Mouse (Mus musculus): ENCODE measurements around the gene Hist1h4i. TPM values are rescaled to one million over a fixed set of nuclear protein-coding genes. Genes with fewer than 3 reads are reported as not detected.

Hist1h4i gene
- polyA plus RNA-seq, 1 experiment from 2014 or later = 5.8 TPM

DNA sequence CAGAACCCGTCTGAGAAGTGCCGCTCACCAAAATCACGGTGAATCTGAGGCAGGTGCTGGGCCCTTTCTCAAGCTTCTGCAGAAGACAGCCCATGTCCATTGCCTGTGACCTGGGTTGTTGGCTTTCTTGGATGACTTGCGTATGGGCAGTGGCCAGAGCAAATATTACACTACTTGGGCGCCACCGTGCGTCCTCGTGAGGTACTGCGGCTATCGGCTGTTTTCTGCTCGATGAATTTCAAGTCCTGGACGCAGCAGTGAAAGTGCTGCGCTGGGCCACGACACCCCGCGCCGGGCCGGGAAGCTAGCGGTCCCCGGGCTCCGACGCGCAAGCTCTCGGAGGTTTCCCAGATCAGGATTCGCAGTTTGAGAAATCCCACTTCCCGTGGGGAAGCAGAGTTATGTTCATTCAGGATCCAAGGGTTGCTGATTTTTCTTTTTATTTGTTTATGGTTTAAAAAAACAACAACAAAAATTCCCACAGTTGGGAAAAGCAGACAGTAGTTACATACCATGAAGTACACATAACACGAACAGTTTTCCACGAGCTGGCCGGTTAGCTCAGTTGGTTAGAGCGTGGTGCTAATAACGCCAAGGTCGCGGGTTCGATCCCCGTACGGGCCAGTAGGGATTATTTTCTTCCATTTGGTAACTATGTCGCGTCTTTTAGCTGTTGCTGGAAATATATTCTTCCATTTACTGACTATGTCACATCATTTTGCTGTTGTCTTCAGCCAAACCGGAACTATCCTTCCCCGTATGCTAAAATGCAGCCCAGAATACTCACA lies 12.3 kb downstream of the Hist1h4i start:
- Histone ChIP-seq H3K9me3 (ENCODE audit: control insufficient read depth, low read length) (no peaks in the 10 kb centered on the region), H3K4me3 (ENCODE audit: low read depth, low read length) (peak overlapping the region; percentile 49), H3K4me2 (replicated peaks; ENCODE audit: low read depth) (peak overlapping the region; percentile 65), H3K27ac (replicated peaks) (peak overlapping the region; percentile 78; the same call in 1 of the 2 replicates), H3K4me1 (replicated peaks; ENCODE audit: control insufficient read depth, insufficient read depth) (no peaks in the 10 kb centered on the region), H3K36me3 (ENCODE audit: control insufficient read depth, insufficient read depth, low read length) (no peaks in the 10 kb centered on the region), H3K27me3 (ENCODE audit: control insufficient read depth, insufficient read depth, low read length) (no peaks in the 10 kb centered on the region), H3K9ac (ENCODE audit: low read length) (0 out of 2 replicates have a peak overlapping the region, but pooled peaks have one; percentile 54)
- TF ChIP-seq EP300 (optimal IDR thresholded peaks at IDR 0.05) (no peak), CTCF (IDR thresholded peaks at IDR 0.05; ENCODE audit: low read depth) (peak; percentile 96)
- peak; percentile 86 for ATAC-seq (ENCODE audit: low FRiP score, low TSS enrichment)
- peak; percentile 95 for DNase-seq (ENCODE audit: low spot score)
- 2% methylated on average over 40 of the region's 40 CpGs for WGBS

DNA sequence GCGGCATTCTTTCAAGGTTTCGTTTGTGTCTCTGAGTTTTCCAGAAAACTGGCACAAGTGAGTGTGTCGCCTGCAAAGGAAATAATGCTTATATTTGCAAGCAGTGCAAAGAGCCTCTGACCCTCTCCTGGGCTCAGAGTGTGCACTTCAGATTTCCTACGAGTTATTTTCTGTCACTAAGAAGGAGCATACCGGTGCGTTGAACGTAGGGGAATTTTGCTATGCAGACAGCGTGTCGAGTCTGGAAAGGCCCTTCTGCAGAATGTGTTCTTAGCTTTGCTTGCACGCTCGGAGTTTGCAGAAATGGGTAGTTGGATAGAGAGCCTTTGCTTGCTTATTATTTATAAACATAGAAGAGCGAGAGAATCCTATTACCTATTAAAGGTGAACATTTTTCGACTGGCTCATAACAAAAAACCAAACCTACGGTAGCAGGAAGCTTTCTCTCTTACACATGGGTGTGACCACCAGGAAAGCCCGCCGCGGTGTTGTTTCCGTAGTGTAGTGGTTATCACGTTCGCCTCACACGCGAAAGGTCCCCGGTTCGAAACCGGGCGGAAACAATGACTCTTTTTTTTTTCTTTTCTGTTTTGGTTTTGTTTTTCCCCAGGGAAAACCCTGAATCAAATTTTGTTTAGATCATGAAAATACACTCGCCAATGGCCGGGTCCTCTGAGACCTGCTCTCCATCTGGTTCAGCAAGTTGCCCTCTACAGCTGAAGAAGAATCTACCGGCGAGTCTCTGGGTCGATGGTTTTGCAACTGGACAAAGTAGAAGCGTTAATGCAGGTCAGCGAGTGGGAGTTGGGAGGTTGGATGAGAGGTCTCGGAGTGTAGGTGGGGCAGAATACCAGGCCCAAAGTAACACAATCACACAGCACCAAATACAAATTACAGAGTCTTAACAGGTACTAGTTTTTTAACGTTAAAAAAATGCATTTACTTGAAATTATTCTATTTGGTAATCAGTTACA lies 14.8 kb downstream of the Hist1h4i start:
- Histone ChIP-seq H3K36me3 (ENCODE audit: control insufficient read depth, insufficient read depth, low read length) (no peaks in the 10 kb centered on the region), H3K4me1 (replicated peaks; ENCODE audit: control insufficient read depth, insufficient read depth) (no peaks in the 10 kb centered on the region), H3K4me2 (replicated peaks; ENCODE audit: low read depth) (peak overlapping the region; percentile 64), H3K9ac (ENCODE audit: low read length) (peak overlapping the region; percentile 55), H3K4me3 (ENCODE audit: low read depth, low read length) (peak overlapping the region; percentile 37), H3K27me3 (ENCODE audit: control insufficient read depth, insufficient read depth, low read length) (no peaks in the 10 kb centered on the region), H3K27ac (replicated peaks) (0 out of 2 replicates have a peak overlapping the region, but pooled peaks have one; percentile 20), H3K9me3 (ENCODE audit: control insufficient read depth, low read length) (no peaks in the 10 kb centered on the region)
- 2% methylated on average over 35 of the region's 35 CpGs for WGBS
- TF ChIP-seq CTCF (IDR thresholded peaks at IDR 0.05; ENCODE audit: low read depth) (no peak), EP300 (optimal IDR thresholded peaks at IDR 0.05) (no peak)
- no peak for ATAC-seq (ENCODE audit: low FRiP score, low TSS enrichment)
- peak; percentile 87 for DNase-seq (ENCODE audit: low spot score)

DNA sequence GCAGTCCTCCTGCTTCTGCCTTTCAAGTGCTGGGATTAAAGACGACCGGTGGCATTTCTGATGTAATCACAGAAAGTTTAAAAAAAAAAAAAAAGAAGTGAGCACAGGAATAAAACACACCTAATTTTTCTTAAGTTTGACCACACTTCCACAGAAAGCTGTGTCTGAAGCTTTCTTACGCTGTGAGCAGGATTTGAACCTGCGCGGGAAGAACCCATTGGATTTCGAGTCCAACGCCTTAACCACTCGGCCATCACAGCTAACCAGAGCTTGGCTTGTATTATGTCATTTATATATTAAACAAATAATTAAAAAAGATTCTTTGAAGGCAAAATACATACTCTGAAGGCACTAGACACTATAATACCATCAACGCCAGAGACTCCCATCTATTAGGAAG lies 18.9 kb downstream of the Hist1h4i start:
- peak; percentile 84 for DNase-seq (ENCODE audit: low spot score)
- ATAC-seq (ENCODE audit: low FRiP score, low TSS enrichment) = peak; percentile 85
- H3K27ac ChIP-seq (replicated peaks) = no peak overlapping the region

DNA sequence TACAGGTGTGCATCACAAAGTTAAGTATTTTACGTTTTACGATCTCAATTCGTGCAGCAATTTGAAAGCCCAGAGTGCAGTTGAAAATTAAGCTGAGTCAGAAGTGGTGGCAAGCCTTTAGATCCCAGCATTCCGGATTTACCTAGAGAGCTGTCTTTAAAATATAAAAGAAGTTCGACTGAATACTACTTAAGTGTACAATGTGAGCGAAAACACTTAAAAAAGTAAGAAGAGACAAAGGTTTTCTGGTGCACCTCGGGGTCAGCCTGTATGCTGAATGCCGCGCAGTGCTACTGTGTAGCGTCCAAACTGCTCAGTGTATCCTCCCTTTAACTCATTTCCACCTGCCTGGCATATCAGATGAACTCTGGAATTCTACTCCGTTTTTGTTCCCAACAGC lies 19.6 kb downstream of the Hist1h4i start:
- under 1% methylated on average over 11 of the region's 11 CpGs for WGBS
- DNase-seq (ENCODE audit: low spot score) = no peak
- no peak for ATAC-seq (ENCODE audit: low FRiP score, low TSS enrichment)
- H3K4me3 ChIP-seq (ENCODE audit: low read depth, low read length) = peak overlapping the region; percentile 38
- H3K9ac ChIP-seq (ENCODE audit: low read length) = peak overlapping the region; percentile 9
- no peaks in the 10 kb centered on the region for H3K36me3 ChIP-seq (ENCODE audit: control insufficient read depth, insufficient read depth, low read length)
- peak overlapping the region; percentile 49 for H3K4me2 ChIP-seq (replicated peaks; ENCODE audit: low read depth)
- no peaks in the 10 kb centered on the region for H3K9me3 ChIP-seq (ENCODE audit: control insufficient read depth, low read length)
- no peak overlapping the region for H3K27ac ChIP-seq (replicated peaks)
- H3K4me1 ChIP-seq (replicated peaks; ENCODE audit: control insufficient read depth, insufficient read depth) = no peaks in the 10 kb centered on the region
- TF ChIP-seq EP300 (optimal IDR thresholded peaks at IDR 0.05) = no peak
- no peak for TF ChIP-seq CTCF (IDR thresholded peaks at IDR 0.05; ENCODE audit: low read depth)
- no peaks in the 10 kb centered on the region for H3K27me3 ChIP-seq (ENCODE audit: control insufficient read depth, insufficient read depth, low read length)

More for the DNA sequence above, 18.9 kb downstream of the Hist1h4i start:
- H3K27me3 ChIP-seq (ENCODE audit: control insufficient read depth, insufficient read depth, low read length) = no peaks in the 10 kb centered on the region
- no peaks in the 10 kb centered on the region for H3K4me1 ChIP-seq (replicated peaks; ENCODE audit: control insufficient read depth, insufficient read depth)
- H3K9me3 ChIP-seq (ENCODE audit: control insufficient read depth, low read length) = no peaks in the 10 kb centered on the region
- WGBS = 2% methylated on average over 9 of the region's 9 CpGs
- no peak for TF ChIP-seq CTCF (IDR thresholded peaks at IDR 0.05; ENCODE audit: low read depth)
- no peak for TF ChIP-seq EP300 (optimal IDR thresholded peaks at IDR 0.05)
- H3K4me2 ChIP-seq (replicated peaks; ENCODE audit: low read depth) = peak overlapping the region; percentile 49
- peak overlapping the region; percentile 9 for H3K9ac ChIP-seq (ENCODE audit: low read length)
- peak overlapping the region; percentile 38 for H3K4me3 ChIP-seq (ENCODE audit: low read depth, low read length)
- H3K36me3 ChIP-seq (ENCODE audit: control insufficient read depth, insufficient read depth, low read length) = no peaks in the 10 kb centered on the region

DNA sequence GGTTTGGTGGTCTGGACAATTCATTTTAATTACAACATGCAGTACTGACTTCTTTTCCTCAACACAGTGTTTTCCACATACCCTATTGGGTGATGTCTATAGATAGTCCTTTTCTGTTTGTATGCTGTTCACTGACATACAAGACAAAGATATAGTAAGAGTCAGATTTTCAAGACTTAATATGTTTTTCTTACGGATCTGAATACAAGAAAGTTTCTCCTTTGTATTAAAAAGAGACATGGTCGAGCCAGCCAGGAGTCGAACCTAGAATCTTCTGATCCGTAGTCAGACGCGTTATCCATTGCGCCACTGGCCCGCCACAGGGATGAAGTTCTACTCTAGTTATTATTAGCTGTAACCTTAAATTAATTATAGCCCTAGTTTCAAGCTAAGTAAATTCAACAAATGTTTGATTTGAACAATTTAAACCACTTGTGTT lies 20.2 kb downstream of the Hist1h4i start:
- Histone ChIP-seq H3K27ac (replicated peaks) (no peak overlapping the region), H3K4me3 (ENCODE audit: low read depth, low read length) (peak overlapping the region; percentile 38), H3K9me3 (ENCODE audit: control insufficient read depth, low read length) (no peaks in the 10 kb centered on the region), H3K9ac (ENCODE audit: low read length) (no peak overlapping the region), H3K36me3 (ENCODE audit: control insufficient read depth, insufficient read depth, low read length) (no peaks in the 10 kb centered on the region), H3K27me3 (ENCODE audit: control insufficient read depth, insufficient read depth, low read length) (no peaks in the 10 kb centered on the region), H3K4me2 (replicated peaks; ENCODE audit: low read depth) (peak overlapping the region; percentile 49), H3K4me1 (replicated peaks; ENCODE audit: control insufficient read depth, insufficient read depth) (no peaks in the 10 kb centered on the region)
- TF ChIP-seq EP300 (optimal IDR thresholded peaks at IDR 0.05) (no peak), CTCF (IDR thresholded peaks at IDR 0.05; ENCODE audit: low read depth) (no peak)
- DNase-seq (ENCODE audit: low spot score) = peak; percentile 59
- 2% methylated on average over 8 of the region's 8 CpGs for WGBS
- peak; percentile 73 for ATAC-seq (ENCODE audit: low FRiP score, low TSS enrichment)
